Mouse (Mus musculus) bone marrow, adult 2 months (tissue): ENCODE results near the gene Rdh16.

Source experiments
- CTCF ChIP-seq: fragments of 200-500 bp; IDR thresholded peaks from 2 replicates; pipeline ENCODE4 v1.5.1; 2011; ENCODE audit warnings: low read length, control low read depth; ENCODE audit not compliant: control insufficient read depth, insufficient read depth
- POLR2A ChIP-seq: fragments of 200-500 bp; IDR thresholded peaks from 2 replicates; pipeline ENCODE4 v1.6.1; 2011; ENCODE audit warnings: low read depth, mild to moderate bottlenecking, control low read depth, low read length, borderline replicate concordance; ENCODE audit not compliant: control insufficient read depth

GRCm38 (mm10) chr10:127754566-127755166, 46.3 kb upstream of the Rdh16 start:
- TF ChIP-seq CTCF (no peak), POLR2A (no peak)
